Mouse (Mus musculus) left cerebral cortex, postnatal 14 days (tissue): Measurements from ENCODE around the gene Snupn. TPM values are rescaled to one million over a fixed set of nuclear protein-coding genes. Genes with fewer than 3 reads are reported as not detected.
"Not testable (repeated sequence)": the region's sequence is repeated elsewhere in the genome, so short reads cannot be mapped to it uniquely, and the experiment has no call there.

Source experiments
- DNase-seq, 2 experiments: peaks; one replicate each; pipeline ENCODE4 v3.0.0; 2021 to 2022; ENCODE audit warnings: low spot score in 2 of 2, mixed read lengths in 1 of 2
- intact Hi-C: fragments of 180-260 bp; cut with DNase I; formaldehyde crosslinking; loops from one replicate; pipeline ENCODE4 v1.15.1; 2025
- long read RNA-seq, 2 experiments: library from polyadenylated mRNA; stranded (forward); transcript quantifications; one replicate each; pipeline ENCODE4 v2.0.0; 2021
- total RNA-seq, 2 experiments: library from RNA; stranded (reverse); gene quantifications; 2 replicates each; pipeline ENCODE4 v1.2.3; 2021

Snupn gene
- 10 to 100 TPM; 17.3 to 17.7 TPM for total RNA-seq
- long read RNA-seq, experiment 1, transcript Snupn-201 (9 exons, 1,391 nt), result major isoform, 18 of 21 reads
- long read RNA-seq, experiment 1, partial matches to known transcripts, result 0 of 21 reads
- long read RNA-seq, experiment 1, other reads (novel, unspliced or antisense), result 3 of 21 reads
- long read RNA-seq, experiment 2, transcript Snupn-201 (9 exons, 1,391 nt), result major isoform, 17 of 21 reads
- long read RNA-seq, experiment 2, partial matches to known transcripts, result 2 of 21 reads
- long read RNA-seq, experiment 2, other reads (novel, unspliced or antisense), result 2 of 21 reads

DNA sequence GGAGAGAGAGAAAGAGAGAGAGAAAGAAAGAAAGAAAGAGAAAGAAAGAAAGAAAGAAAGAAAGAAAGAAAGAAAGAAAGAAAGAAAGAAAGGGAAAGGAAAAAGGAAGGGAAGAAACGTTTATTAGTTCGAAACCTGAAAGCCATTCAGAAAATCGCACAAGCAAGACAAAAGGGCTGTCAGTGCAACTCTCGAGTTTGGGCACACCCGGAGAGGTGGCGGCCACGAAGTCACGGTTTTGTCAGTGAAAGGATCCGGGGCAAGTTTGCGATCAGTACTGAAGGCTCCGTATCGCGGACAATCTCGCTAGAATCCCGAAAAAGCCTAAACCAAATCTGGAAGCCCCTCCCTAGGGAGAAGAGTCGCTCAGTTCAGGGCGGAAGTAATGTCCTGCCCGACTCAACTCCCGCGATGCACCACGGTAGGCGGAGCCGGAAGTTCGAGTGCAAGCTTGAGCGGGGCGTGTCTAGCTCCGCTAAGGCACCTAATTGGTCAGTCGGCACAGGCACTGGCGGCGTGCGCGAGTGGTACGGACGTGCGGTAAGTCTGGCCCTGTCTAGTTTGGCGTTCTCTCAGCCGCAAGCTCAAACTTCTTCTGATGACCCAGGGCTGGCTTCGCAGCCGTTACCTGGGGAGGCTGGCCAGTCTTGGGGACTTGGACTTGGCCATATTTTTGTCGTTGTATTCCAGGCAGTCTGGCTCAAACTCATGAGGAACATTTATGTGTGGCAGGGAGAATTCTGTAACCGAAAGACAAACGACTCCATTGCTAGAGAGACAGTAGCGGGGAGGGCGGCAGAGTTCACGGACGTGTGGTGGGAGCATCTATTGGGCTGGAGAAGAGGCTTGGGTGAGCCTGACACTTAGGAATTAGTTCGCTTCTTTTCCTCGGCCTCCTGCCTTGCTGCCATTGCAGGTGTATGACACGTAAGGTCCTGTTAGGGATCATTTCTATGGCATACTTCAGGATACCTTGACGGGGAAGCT is at the start of gene Snupn:
Gene Snupn, plus strand, starts transcription at position 465 of the 987 bp plus-strand sequence.
- intact Hi-C loops, result loop anchor here (5.0 kb wide), 2 partner anchors 47 to 122 kb away; partner anchors contain the start of gene Sin3a
- peak; percentile 95 to 96 for DNase-seq

DNA sequence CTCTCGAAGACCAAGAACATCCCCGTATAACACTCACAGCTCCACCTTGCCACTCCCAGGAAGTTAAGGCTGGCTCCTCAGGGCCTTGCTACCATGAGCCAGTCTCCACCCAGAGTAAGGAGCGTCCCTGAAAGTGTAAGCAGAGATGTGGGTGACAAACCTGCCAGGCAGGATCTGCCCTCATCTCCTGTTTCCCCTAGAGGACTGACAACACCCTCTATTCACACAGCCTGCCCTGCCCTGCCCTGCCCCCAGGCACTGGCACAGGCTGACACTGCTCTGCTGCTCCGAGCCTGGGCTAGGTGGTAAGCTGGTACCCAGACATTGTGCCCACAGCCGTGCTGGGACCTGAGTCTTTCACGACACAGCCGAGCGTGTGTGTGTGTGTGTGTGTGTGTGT is 49.5 kb upstream of the Snupn start:
- DNase-seq, result no peak
- intact Hi-C loops, result no loop called here

DNA sequence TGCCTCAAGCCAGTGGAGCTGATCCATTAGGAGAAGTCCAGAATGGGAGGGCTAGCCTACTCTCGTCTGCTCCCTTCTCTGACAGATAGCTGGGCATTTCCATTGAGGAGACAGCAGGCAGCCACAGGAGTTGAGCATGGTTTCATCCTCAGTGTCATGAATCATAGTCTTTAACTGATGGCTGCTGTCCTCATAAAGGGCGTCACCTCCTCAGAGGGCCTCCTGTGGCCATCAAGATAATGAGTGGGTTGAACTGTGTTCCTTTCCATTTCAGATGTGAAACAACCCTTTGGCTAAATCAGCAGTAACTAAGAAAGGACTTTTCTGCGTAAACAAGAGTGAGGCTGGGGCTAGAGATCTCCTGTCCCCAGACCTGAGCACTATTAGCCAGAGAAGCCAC is 47.0 kb upstream of the Snupn start:
- no peak for DNase-seq
- intact Hi-C loops, result no loop called here

DNA sequence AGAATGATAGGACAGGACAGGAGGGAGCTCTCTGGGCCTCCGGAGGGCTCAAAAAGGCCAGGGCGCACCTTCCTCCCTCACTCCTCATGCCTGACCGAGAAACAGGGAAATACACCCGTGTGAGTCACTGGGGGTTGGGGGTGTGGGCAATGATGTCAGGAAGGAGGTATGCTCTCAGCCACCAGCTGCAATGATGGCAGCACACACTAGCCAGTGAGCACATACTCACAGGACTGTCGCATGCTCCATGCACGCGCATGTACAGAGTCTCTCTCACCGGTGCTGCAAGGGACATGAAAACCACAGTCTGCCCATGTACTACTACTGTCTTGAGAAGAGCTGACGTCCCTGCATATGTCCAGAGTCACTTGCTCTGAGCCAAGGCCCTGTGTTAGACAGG is 43.1 kb upstream of the Snupn start:
- intact Hi-C loops, result no loop called here
- no peak for DNase-seq

GRCm38 (mm10) chr9:56909991-56910390 is 40.7 kb upstream of the Snupn start:
- DNase-seq, intact Hi-C loops: not testable (repeated sequence)

DNA sequence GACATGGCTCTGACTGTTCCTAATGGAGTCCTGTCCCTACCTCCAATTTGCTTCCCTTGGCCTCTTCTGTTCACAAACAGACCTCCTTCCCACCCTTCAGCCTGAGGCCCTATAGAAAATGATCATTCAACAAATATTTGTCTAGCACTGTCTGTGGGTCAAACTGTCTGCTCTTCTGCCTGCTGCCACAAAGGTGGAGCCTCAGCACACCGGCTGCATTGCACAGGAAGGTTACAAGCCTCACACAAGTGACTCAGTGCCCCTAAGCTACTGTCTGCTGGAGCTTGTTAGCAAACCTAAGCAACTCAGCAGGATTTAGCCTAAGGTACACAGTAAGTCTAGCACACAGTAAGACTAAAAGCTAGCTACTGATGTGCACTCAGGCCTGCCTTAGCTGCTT is 39.7 kb upstream of the Snupn start:
- no peak for DNase-seq
- intact Hi-C loops, result no loop called here

DNA sequence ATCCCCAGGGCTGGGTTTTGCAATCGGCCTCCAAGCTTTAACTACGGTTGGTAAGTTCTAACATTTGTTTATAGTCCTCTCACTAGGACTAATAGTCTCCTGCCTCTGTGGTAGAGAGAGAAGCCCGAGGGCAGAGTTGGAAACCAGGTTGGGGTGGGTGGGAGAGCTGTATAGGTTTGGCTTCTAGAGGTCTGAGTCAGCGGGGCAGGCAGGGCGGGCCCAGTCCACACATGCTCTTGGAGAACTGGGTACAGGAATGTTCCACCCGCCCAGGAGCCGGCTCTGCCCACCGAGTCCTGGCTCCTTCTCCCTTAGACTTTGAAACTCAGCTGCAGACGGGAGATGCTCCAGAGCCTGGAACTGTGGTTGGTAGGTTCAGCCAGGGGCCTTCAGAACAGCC is 36.7 kb upstream of the Snupn start:
- intact Hi-C loops, result no loop called here
- no peak for DNase-seq

DNA sequence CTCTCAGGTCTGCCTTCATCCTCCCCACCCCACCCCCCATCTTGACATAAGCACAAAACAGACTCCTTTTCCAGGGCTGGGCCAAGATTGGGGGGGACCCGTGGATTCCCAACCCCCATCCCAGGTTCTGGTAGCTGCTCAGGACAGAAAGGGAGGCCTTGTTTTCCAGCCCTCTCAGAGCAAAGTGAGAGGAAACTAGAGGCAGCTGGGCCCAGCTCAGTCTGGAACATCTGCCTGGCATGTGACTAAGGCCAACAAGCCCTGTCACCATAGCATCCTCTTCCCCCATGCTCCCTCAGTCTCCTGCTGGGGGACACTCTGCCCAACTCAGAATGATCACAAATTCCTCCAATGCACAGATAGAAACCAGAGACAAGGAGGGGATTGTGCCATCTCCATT is 35.6 kb upstream of the Snupn start:
- no peak for DNase-seq
- intact Hi-C loops, result no loop called here

GRCm38 (mm10) chr9:56915695-56916410 is 34.8 kb upstream of the Snupn start:
- no peak for DNase-seq
- intact Hi-C loops, result no loop called here

GRCm38 (mm10) chr9:56917131-56917530 is 33.5 kb upstream of the Snupn start:
- DNase-seq, result no peak
- intact Hi-C loops, result no loop called here

DNA sequence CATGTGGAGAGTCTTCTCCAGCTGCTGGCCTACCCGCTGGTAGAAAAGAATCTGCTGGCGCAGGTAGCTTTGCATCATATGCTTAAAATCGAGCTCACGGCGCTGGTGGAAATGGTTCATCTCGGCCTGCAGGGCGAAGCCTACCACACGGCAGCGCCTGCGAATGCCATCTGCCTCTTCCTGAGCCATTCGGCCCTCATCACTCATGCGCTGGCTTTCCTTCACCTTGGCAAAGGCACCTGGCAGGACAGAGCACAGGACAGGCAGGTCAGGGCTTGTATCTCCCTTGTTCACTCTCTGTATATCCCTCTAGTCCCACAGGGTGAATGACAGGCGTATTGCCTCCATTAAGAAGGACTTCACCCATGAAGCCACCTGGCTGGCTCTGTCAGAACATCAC is 32.2 kb upstream of the Snupn start:
- no peak for DNase-seq
- intact Hi-C loops, result no loop called here

- intact Hi-C loops, result no loop called here
- no peak for DNase-seq
Measured at GRCm38 (mm10) chr9:56922746-56923145, 27.9 kb upstream of the Snupn start.

- intact Hi-C loops, result no loop called here
- DNase-seq, result no peak
Measured at GRCm38 (mm10) chr9:56923841-56924650, 26.6 kb upstream of the Snupn start.

DNA sequence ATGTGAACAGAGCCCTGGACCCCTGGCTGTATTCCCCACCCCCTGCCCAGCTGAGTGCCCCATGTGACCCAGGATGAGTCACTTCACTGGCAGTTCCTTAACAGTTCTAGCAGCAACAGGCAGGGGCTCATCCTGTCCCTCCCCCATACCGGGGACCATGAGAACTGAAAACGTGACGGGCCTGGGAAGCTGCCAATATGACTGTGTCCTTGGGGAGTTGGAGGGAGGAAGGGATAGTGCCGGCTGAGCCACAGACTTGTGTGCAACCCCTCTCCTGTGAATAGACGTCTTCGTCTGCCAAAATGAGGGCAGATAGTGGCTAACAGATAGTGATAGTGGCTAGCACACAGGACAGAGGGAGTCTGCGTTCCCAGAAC is 26.0 kb upstream of the Snupn start:
- peak; percentile 31 to 57 for DNase-seq
- intact Hi-C loops, result loop anchor here (5.0 kb wide), 1 partner anchor 208 kb away; the partner anchor contains the start of gene Man2c1

- intact Hi-C loops, result loop anchor here (5.0 kb wide), 1 partner anchor 207 kb away; the partner anchor contains the start of gene Man2c1
- no peak for DNase-seq
Measured at GRCm38 (mm10) chr9:56925291-56926024, 25.2 kb upstream of the Snupn start.

GRCm38 (mm10) chr9:56926025-56926360 is 24.7 kb upstream of the Snupn start:
- DNase-seq, result no peak
- intact Hi-C loops, result loop anchor here (5.0 kb wide), 1 partner anchor 206 kb away; the partner anchor contains the start of gene Man2c1

- intact Hi-C loops, result loop anchor here (5.0 kb wide), 1 partner anchor 206 kb away; the partner anchor contains the start of gene Man2c1
Measured at GRCm38 (mm10) chr9:56926387-56926786, 24.3 kb upstream of the Snupn start.

More at GRCm38 (mm10) chr9:56926387-56926786, 24.3 kb upstream of the Snupn start:
- no peak for DNase-seq
